Mouse (Mus musculus) liver, embryonic 14.5 days (tissue): Measurements from ENCODE around the gene Fabp1. TPM values are rescaled to one million over a fixed set of nuclear protein-coding genes. Genes with fewer than 3 reads are reported as not detected.

Experiments used
- ATAC-seq: fragments of 200-750 bp; cut with Nextera tagmentation; 2 replicates; pipeline ENCODE4 v1.8.0; 2017; ENCODE audit warnings: moderate number of reproducible peaks, mild to moderate bottlenecking, moderate library complexity; ENCODE audit not compliant: insufficient read depth
- DNase-seq, 3 experiments: peaks; one replicate each; pipeline ENCODE4 v3.0.0-alpha.2; 2012 to 2013; ENCODE audit warnings: low read depth in 3 of 3, low spot score in 3 of 3
- H3K27ac ChIP-seq: fragments of 300-500 bp; sonication (generic); 2 replicates; pipeline ENCODE4 v1.5.1; 2014; ENCODE audit warnings: moderate library complexity, mild to moderate bottlenecking, control low read depth, inconsistent platforms
- H3K27me3 ChIP-seq: fragments of 300-500 bp; sonication (generic); 2 replicates; pipeline ENCODE4 v1.6.1; 2014; ENCODE audit warnings: mild to moderate bottlenecking, low read length, moderate library complexity; ENCODE audit not compliant: control insufficient read depth, insufficient read depth
- H3K36me3 ChIP-seq: fragments of 300-500 bp; sonication (generic); replicated peaks from 2 replicates; pipeline ENCODE4 v1.6.1; 2014; ENCODE audit warnings: low read depth; ENCODE audit not compliant: control insufficient read depth, insufficient read depth
- H3K4me1 ChIP-seq, 2 experiments: fragments of 200-500 bp in 1 of 2; fragments of 300-500 bp in 1 of 2; sonication (generic) in 1 of 2; replicated peaks; 2 replicates each; pipeline ENCODE4 v1.6.1; 2012 to 2014; ENCODE audit warnings: antibody characterized with exemption in 1 of 2, inconsistent platforms in 1 of 2, low read length in 1 of 2; ENCODE audit not compliant: control insufficient read depth in 2 of 2, insufficient read depth in 2 of 2
- H3K4me2 ChIP-seq: fragments of 300-500 bp; sonication (generic); 2 replicates; pipeline ENCODE4 v1.6.1; 2014; ENCODE audit warnings: low read depth, mild to moderate bottlenecking, control low read depth, moderate library complexity
- H3K4me3 ChIP-seq, 2 experiments: fragments of 200-500 bp in 1 of 2; fragments of 300-500 bp in 1 of 2; sonication (generic) in 1 of 2; 2 replicates each; pipeline ENCODE4 v1.5.1; 2012 to 2014; ENCODE audit warnings: low read depth in 2 of 2, low read length in 2 of 2, mild to moderate bottlenecking in 2 of 2, control low read depth in 1 of 2, inconsistent platforms in 1 of 2, moderate library complexity in 1 of 2; ENCODE audit not compliant: insufficient read depth in 1 of 2
- H3K9ac ChIP-seq: fragments of 300-500 bp; sonication (generic); replicated peaks from 2 replicates; pipeline ENCODE4 v1.6.1; 2014; ENCODE audit warnings: mild to moderate bottlenecking, control low read depth, moderate library complexity
- H3K9me3 ChIP-seq: fragments of 300-500 bp; sonication (generic); 2 replicates; pipeline ENCODE4 v1.6.1; 2016; ENCODE audit warnings: low read length, mixed read lengths; ENCODE audit not compliant: control insufficient read depth
- CTCF ChIP-seq: IDR thresholded peaks from 2 replicates; pipeline ENCODE4 v1.5.1; 2016; ENCODE audit warnings: antibody characterized with exemption, low read depth, control low read depth
- EP300 ChIP-seq: IDR thresholded peaks from 2 replicates; pipeline ENCODE4 v1.6.1; 2016; ENCODE audit warnings: antibody characterized with exemption, low read depth
- WGBS: fragments of 180-500 bp; shearing (Covaris S2); extraction: QIAGEN DNeasy Blood & Tissue Kit; methylation state at CpG from one replicate; pipeline ENCODE4 v1.1.7; 2014; ENCODE audit not compliant: insufficient replicate concordance; 5-methylcytosine and 5-hydroxymethylcytosine counted together
- polyA plus RNA-seq, 2 experiments: library from polyadenylated mRNA; depleted of rRNA in 1 of 2; stranded (reverse) in 1 of 2; unstranded in 1 of 2; fragments of >200 nt; fragmentation: Nextera tagmentation in 1 of 2; extraction: Ambion mirVana in 1 of 2; gene quantifications; 2 replicates each; pipeline versions ENCODE4 v1.2.1 to v1.2.3; 2012 to 2014

Gene Fabp1
- polyA plus RNA-seq, 2 experiments, result 179 to 360 TPM

GRCm38 (mm10) chr6:71161290-71161689, 38.3 kb upstream of the Fabp1 start:
- 53% methylated on average over 7 of the region's 7 CpGs for WGBS
- Histone ChIP-seq H3K4me1 (peaks cover 0 to 2% of the 10 kb centered on the region in 2 experiments; a peak in 1 of 4 replicates), H3K9ac (no peak overlapping the region), H3K27me3 (no peaks in the 10 kb centered on the region), H3K4me3 (no peak overlapping the region), H3K4me2 (no peak overlapping the region), H3K36me3 (no peaks in the 10 kb centered on the region), H3K9me3 (no peaks in the 10 kb centered on the region), H3K27ac (no peak overlapping the region)
- no peak for TF ChIP-seq CTCF
- TF ChIP-seq EP300, result no peak
- ATAC-seq (no peak), DNase-seq (no peak)

- Histone ChIP-seq H3K9ac (no peak overlapping the region), H3K4me1 (peaks cover 0 to 2% of the 10 kb centered on the region in 2 experiments; a peak in 1 of 4 replicates), H3K27ac (no peak overlapping the region), H3K27me3 (no peaks in the 10 kb centered on the region), H3K4me2 (no peak overlapping the region), H3K9me3 (no peaks in the 10 kb centered on the region), H3K4me3 (no peak overlapping the region), H3K36me3 (no peaks in the 10 kb centered on the region)
- WGBS, result 61% methylated on average over 4 of the region's 4 CpGs
- ATAC-seq (no peak), DNase-seq (no peak)
- TF ChIP-seq EP300 (no peak), CTCF (peak; percentile 51)
Observed at GRCm38 (mm10) chr6:71162269-71162668, 37.4 kb upstream of the Fabp1 start.

- 25% methylated on average over 6 of the region's 6 CpGs for WGBS
- H3K36me3 ChIP-seq, result no peaks in the 10 kb centered on the region
- no peaks in the 10 kb centered on the region for H3K27me3 ChIP-seq
- H3K4me3 ChIP-seq, result no peak overlapping the region
- DNase-seq (no peak), ATAC-seq (0 out of 2 replicates have a peak, but pooled peaks have one; percentile 6)
- no peak overlapping the region for H3K27ac ChIP-seq
- H3K4me2 ChIP-seq, result no peak overlapping the region
- TF ChIP-seq EP300 (no peak), CTCF (peak; percentile 12)
- H3K9me3 ChIP-seq, result no peaks in the 10 kb centered on the region
- H3K9ac ChIP-seq, result no peak overlapping the region
- peaks cover 0 to 2% of the 10 kb centered on the region in 2 experiments; a peak in 1 of 4 replicates for H3K4me1 ChIP-seq
Observed at GRCm38 (mm10) chr6:71164394-71164793, 35.2 kb upstream of the Fabp1 start.

- DNase-seq (peak in 1 of 3 experiments; percentile 13), ATAC-seq (no peak)
- WGBS, result 25% methylated on average over 6 of the region's 6 CpGs
- no peaks in the 10 kb centered on the region; a peak in 1 of 4 replicates for H3K4me1 ChIP-seq
- no peak overlapping the region for H3K9ac ChIP-seq
- no peak overlapping the region for H3K4me3 ChIP-seq
- TF ChIP-seq CTCF (peak; percentile 49), EP300 (no peak)
- H3K9me3 ChIP-seq, result no peaks in the 10 kb centered on the region
- H3K4me2 ChIP-seq, result no peak overlapping the region
- H3K27me3 ChIP-seq, result no peaks in the 10 kb centered on the region
- H3K36me3 ChIP-seq, result no peaks in the 10 kb centered on the region
- no peak overlapping the region for H3K27ac ChIP-seq
Observed at GRCm38 (mm10) chr6:71166551-71167169, 33.0 kb upstream of the Fabp1 start.

GRCm38 (mm10) chr6:71172812-71173580, 26.6 kb upstream of the Fabp1 start:
- 72% methylated on average over 10 of the region's 10 CpGs for WGBS

More at GRCm38 (mm10) chr6:71172812-71173580, 26.6 kb upstream of the Fabp1 start:
- no peak overlapping the region for H3K4me3 ChIP-seq
- no peak overlapping the region for H3K9ac ChIP-seq
- no peak for DNase-seq
- H3K27ac ChIP-seq, result no peak overlapping the region
- H3K4me1 ChIP-seq, result no peaks in the 10 kb centered on the region
- H3K9me3 ChIP-seq, result no peaks in the 10 kb centered on the region
- H3K36me3 ChIP-seq, result no peaks in the 10 kb centered on the region
- H3K4me2 ChIP-seq, result no peak overlapping the region
- ATAC-seq, result no peak
- no peaks in the 10 kb centered on the region for H3K27me3 ChIP-seq
- no peak for TF ChIP-seq EP300
